Mouse (Mus musculus): ENCODE data around the gene Ppp4r3b. TPM values are rescaled to one million over a fixed set of nuclear protein-coding genes. Genes with fewer than 3 reads are reported as not detected.

Ppp4r3b gene
- total RNA-seq (2021) (100 to 1,000 TPM in 1 of 2 experiments, 10 to 100 TPM in 1; 80.0 to 117 TPM), polyA plus RNA-seq (2012; rRNA removed) (4.3 and 4.4 TPM in 2 replicates)
- long read RNA-seq, full-length matches to known transcripts = 11 of 18 reads
- long read RNA-seq, partial matches to known transcripts = 2 of 18 reads
- long read RNA-seq, other reads (novel, unspliced or antisense) = 5 of 18 reads

DNA sequence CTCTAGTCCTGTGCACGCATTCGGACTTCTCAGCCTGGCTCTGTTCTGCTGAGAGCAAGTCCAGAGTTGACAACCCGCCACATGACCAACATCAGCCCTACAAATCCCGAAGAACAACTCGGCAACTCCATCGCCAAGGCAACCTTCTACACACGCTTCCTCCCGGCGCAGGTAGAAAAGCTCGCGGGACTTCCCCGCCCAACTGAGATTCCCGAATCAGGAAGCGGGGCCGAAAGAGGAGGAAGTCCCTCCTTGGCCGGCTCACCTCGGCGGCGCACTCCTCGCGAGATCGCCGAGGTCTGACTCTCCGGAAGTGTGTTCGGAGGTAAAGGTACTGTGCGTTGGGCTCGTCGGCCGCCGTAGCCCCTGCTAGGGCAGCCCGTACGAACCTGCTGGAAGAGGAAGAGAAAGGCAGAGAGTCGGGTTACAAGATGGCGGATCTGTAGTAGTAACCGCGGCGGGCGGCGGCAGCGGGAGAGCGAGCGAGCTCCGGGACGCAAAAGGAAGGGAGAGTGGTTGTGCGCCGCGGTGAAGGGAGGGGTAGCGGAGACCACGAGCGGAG lies at the start of gene Ppp4r3b:
TSS of gene Ppp4r3b (plus strand) at position 328 of the 562 bp plus-strand sequence.
- peak; percentile 99 for DNase-seq

DNA sequence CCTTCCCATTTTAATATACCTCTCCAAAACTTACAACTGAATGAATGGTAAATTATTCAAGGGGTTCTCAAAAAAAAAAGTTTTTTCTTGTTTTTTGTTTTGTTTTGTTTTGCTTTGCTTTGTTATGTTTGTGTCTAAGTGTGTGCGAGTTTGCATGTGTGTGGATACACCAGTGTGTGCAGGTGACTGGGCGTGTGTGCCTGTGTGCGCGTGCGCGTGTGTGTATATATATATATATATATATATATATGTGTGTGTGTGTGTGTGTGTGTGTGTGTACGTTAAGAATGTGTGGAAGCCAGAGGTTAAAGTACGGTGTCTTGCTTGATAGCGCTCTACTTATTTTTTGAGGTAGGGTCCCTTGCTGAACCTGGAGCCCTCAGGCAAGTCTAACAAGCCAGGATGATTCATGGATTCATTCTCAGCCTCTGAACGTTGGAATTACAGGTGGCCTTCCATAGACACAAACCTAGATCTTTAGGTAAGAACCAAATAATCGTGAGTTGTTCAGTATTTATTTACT lies 42.8 kb upstream of the Ppp4r3b start:
- DNase-seq = no peak

DNA sequence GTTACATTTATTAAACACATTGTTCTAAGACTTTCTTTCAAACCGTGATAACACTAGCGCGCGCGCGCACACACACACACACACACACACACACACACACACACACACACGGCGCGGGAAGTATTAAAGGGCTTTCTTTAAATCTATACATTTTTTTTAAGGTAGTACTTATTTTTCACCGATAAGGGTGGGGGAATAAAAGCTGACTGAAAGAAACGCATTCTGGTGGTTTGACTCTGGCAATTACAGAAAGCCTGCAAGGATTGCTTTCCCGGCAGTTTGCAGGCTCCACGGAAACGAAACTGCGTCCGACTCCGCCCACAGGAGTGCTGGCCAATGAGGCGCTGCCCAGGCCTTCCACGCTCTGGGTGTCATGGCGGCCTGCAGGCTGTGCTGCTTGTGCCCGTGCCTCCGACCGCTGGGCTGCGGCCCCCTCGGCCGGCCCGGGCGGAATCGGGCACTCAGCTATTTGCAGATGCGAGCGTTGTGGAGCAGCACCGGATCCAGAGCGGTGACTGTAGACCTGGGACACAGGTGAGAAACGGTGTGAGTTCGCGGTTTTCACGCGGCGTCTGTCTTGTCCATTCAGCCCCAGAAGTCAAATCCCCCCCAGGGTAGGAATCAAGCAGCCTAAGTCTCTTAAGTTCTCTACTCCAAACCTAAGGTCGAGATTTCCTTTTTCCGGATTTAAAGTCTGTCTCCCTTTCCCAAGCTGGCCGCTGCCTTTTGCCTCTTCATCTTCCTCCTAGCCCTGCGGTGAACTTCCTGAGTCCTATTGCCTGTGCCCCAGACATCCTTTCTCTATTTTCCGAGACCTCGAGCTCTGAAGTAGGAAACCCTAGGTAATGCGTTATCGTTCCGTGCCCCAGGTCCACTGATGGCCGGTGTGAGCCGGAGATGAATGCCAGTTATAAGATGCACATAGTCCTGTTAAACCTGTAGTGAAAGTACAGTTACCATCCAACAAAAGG lies 42.0 kb upstream of the Ppp4r3b start, which contains the start of gene Pnpt1:
TSS of gene Pnpt1 (plus strand) at position 360 of the 971 bp plus-strand sequence.
- peak; percentile 96 for DNase-seq

DNA sequence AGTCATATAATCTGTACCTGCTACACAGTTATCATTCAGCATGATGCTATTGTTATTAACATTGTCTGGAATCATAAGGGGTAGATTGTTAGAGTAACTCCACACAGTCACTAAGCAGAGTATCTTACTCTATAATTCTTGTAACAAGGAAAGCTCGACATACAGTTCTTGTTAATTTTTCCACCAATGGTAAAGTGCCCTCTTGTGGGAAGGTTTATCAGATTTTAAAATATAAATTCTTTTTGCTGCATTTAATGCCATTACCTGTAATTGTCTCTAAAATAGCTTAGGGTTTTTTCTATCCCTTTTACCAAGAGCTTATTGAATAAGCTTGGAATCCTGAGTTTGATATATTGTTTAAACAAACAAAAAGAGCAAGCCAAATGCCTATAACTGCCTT lies 32.0 kb upstream of the Ppp4r3b start:
- DNase-seq = no peak

DNA sequence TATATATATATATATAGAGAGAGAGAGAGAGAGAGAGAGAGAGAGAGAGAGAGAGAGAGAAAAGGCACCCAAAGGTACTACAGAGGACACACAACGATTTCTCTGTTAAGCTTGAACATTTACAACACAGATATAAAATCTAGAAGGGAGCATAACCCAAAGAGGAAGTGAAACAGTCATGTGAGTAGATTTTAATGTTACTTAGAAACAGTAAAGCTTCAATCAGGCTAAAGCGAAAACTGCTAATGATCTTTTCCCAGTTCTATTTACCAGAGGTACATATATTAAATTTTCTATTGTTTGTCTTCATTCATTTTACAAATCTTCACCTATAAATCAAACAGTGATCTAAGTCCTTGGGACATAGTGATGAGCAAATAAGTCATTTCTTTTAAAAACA lies 23.8 kb upstream of the Ppp4r3b start:
- DNase-seq = no peak

DNA sequence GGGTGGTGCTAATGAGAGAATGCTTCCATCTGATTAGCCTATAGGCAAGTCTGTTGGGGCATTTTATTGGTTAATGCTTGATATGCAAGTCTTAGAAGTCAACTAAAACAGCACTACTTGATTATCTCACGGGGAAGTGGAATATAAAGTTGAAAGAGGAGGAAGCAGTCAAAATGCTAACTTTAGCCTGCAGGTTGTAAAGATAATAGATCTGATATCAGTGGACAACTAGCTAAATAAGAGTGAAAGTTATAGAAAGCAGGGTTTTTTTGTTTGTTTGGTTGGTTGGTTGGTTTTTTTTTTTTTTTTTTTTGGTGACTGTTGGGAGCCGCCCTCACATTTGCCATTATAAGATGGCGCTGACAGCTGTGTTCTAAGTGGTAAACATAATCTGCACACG lies 9.1 kb upstream of the Ppp4r3b start:
- DNase-seq = no peak

DNA sequence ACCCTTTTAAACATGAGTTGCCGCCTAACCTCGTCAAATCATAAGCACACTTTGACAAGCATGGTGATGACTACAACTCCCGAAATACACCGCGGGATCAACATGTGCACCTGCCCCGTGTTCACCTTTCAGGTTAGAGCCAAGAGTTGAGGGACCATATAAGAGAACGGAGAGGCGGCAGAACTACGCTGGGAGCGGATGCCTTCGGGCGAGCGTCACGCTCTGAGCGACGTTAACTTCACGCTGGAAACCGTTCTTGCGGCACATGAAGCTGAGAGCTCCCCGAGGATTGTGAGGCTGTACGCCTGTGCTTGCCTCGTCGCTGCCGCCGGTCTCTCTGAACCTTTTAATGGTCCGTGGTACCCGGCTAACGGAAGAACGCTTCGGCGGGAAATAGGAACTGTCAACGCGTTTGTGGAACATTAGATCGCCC lies 715 bp upstream of the Ppp4r3b start:
- peak; percentile 60 for DNase-seq

DNA sequence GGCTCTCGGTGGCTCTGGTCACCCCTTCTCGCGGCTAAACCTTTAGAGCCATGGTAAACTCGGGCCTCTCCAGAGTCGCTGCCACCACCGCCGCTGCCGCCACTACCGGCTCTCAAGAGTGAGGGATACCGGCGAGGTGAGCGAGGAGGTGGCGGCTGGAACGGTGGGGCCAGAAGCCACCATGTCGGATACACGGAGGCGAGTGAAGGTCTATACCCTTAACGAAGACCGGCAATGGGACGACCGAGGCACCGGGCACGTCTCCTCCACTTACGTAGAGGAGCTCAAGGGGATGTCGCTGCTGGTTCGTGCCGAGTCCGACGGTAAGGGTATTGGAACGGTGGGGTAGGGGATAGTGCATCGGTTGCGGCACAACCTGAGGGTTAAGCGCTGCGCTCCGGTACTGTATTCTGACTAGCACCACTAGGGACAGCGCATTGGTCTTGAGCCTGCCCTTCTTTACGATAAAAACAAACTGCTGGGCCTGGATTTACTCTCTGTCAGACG lies 488 bp downstream of the Ppp4r3b start:
- DNase-seq = peak; percentile 71

DNA sequence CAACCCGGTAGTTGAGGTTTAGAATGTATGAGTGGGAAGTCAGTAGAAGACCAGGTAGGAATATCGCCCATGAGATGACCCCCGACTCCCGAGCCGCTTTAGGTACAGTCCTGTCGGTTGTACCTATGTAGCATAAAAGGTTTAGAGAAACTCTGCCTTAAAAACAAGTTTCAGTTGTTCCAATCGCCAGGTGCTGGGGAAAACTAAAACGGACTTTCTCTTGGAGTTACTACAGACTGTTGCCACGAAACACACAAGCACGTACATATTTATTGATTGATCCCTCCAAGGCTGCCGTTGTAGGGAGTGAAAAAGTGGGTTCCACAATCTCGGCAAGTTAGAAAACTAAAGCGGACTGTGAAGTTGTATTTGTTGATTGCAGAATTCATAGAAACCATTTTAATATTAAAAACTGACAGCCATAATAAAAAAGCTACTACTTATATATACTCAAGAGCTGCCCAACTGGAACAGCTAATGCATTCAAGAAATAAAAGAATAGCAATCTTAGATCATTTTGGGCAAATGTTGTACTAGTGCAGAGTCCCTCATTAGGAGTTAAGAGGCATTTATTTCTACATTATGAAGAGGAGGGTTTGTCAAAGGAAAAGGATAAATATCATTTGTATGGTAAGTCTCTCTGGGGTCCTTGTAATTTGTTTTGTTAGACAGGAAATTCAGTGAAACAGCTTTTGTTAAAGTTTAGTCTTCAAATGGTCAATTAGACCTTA lies 1.2 kb downstream of the Ppp4r3b start:
- no peak for DNase-seq

DNA sequence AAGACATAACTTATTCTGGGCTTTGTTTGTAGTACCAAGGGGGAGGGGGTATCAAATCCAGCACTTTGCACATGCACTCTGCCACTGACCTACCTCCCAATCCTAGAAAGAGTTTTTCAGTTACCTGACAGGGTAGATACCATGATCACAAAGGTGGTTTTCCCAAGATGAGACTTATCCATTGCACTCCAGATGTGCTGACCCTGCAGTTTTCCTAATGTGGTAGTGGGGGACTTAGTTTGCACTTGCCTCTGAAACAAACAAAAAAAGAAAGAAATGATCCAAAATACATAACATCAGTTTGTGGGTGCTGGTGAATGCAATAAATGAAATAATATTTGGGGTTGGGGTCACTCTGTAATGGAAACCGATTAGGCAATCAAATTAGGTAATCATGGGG lies 6.6 kb downstream of the Ppp4r3b start:
- no peak for DNase-seq

DNA sequence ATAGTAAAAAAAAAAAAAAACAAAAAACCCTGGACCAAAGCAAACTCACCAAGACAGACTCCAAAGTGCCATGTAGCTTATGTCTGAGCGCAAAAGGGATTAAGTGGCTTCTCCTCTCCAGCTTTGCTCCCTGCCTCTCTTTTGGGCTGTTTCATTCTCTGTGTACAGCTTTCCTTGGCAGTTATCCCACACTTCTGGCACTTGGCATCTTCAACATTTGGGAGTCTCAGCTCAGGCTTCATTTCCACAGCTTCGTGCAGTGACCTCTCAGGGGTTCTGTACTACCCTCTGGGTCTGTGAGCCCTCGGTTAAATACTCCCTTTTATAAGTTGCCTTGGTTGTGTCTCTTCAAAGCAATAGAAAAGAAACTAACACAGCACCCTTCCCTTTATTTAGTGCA lies 8.0 kb downstream of the Ppp4r3b start:
- peak; percentile 16 for DNase-seq

DNA sequence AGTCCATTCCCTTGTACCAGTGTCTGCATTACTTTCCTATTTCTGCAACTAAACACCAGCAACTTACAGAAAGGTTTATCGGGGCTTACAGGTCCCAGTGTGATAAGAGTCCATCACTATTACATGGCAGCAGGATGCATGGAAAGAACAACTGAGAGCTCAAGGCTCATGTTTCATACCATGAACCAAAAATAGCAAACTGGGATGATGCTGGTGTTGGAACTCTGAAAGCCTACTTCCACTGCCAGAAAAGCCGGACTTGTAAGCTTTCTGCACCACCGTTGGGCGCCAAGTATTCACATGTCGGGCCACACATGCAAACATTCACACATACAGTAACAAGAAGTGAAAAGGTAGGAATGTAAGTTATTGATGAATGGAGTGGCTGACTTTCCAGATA lies 9.1 kb downstream of the Ppp4r3b start:
- DNase-seq = no peak

DNA sequence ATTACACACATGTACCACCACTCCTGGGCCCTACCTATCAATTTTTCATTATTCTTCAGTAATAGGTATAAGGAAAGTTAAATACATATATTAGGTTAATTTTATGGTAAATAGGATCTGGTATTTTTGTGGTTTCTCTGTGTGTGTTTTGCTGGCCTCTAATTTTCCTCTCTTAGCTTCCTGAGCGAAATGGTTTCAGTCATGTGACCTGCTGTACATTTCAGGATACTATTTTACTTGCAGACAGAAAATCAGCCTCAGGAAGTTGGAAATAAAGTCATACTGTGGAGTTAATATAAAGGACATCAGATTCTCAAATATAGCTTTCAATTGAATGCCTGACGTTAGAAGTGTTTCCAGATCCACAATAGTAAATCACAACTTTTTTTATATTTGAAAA lies 16.3 kb downstream of the Ppp4r3b start:
- no peak for DNase-seq

DNA sequence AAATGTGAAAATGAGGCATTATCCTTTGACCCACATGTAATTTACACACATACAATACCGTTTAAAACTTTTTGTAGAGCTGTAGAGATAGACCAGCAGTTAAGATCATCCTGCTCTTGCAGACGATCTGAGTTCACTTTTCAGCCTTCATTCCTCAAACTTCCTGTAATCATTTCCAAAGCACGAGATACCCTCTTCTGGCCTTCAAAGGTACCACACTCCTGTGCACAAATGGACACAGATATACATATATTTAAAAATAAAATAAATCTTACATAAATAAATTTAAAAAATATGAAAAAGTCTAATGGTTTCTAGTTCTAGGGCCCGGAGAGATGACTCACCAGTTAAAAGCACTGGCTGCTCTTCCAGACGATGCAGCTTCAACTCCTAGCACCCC lies 31.0 kb downstream of the Ppp4r3b start:
- no peak for DNase-seq

DNA sequence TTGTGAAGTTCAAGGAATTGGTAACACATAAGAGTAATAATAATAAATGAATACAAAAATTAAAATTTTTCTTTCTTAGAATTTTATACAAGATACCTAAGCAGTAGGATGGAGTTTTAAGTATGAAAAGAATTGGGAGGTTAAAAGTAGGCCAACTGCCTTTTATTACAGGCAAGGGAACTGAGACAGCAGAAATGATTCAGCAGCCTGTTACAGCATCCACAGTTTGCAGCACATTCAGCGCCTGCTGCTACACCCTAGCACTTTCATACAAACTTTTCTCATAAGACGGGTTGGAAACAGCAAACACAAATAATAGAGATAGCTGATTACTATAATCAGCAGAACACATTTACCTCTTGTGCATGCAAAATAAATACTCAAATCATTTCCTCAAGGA lies 37.1 kb downstream of the Ppp4r3b start:
- DNase-seq = no peak

DNA sequence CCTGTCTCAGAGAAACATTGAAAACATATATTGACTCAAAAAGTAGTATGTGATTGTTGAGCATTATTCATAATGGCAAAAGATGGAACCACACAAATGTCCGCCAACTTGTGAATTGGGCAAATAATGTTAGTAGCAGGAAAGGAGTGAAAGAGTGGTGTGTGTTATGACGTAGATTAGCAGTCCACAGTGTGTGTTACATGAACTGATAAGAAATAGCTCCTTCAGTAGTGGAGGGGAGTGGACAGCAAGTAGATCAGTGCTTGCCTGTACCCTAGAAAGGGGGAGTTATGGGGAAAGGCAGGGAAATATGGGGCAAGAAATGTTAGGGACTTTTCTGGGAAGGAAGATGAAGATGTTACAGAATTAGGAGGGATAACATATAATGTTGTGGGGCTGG lies 43.5 kb downstream of the Ppp4r3b start:
- DNase-seq = no peak

DNA sequence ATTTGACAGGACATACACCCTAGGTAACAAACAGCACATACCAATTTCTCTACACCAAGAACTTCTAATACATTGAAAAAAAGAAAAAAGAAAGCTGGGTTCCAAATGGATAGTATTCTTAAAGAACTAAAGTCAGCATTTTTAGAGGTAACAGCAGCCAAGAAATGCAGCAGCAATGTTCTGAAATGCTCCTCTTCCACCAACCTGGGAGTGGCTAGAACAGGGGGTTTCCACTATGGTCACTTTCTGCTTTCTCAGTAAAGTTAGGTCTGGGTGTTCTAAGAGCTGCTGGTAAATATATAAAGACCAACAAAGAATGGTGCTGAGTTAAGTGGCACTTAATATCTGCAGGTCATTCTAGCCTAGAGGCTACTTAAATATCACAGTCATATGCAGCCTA lies 46.4 kb downstream of the Ppp4r3b start:
- DNase-seq = no peak

DNA sequence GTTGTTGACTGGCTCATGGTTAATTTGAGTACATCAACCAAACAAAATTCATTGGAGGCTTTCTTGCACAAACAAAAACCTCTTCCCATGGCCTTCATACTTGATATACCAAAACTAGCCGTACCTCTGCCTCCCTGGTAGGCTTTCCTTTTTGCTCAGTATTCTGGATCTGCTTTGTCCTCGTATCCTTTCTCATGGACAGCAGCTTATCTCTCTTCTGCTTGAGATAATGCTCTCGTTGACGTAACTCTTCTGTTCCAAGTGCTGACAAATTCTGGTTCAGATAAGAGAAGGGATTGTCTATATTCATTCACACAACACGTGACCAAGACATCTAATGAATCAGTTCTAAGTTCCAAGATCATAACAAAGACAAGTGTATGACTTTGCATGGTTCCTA lies 49.6 kb downstream of the Ppp4r3b start:
- DNase-seq = no peak

DNA sequence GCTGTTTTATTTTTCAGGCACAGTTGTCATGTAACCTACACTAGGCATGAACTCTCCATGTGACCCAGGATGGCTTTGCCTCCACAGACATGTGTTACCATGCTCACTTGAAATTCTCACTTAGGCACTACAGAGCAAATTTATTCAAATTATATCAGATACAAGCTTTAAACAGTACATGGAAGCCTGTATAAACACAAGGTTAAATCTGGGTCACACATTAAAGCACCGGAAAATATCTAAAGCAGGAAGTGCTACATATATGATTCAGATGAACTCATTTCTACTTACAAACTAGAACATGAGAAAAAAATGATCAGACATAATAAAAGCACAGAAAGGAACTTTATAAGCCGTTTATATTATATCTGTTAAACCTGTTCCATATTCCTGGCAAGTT lies 52.1 kb downstream of the Ppp4r3b start:
- DNase-seq = no peak

DNA sequence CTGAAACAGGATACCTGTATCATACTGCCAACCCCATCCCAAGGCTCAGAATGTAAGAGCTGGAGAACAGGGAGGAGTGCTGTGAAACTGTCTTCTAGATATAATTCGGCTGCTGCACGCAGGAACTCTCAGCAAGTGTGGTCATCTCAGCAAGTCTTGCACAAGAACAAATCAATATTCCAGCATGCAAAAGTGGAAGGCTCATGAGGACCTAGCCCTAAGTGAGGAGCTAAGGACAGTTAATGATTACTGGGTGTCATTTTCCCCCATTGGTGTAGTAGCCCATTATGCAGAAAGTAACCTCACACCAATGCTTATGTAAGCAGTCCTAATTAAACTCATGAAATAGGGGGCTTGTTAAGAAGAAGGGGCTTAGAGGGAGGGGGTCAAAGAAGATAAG lies 56.3 kb downstream of the Ppp4r3b start:
- DNase-seq = no peak

DNA sequence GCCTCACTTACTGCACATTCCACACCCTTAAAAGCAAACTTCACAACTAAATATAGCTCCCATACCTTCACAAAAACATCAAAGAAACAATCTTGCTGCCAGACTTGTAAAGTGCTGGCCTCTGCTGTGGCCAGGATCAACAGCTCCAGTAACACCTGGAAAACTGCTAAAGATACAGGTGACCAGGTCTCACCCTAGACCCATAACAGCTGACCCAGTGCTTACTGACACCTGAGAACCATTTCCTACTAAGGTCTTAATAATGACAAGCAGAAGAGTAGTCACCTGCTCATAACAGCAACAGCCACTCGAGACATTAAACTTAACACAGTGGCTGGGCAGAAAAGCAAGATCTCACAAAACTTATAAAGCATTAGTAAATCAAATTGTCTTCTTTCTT lies 60.9 kb downstream of the Ppp4r3b start:
- DNase-seq = no peak

DNA sequence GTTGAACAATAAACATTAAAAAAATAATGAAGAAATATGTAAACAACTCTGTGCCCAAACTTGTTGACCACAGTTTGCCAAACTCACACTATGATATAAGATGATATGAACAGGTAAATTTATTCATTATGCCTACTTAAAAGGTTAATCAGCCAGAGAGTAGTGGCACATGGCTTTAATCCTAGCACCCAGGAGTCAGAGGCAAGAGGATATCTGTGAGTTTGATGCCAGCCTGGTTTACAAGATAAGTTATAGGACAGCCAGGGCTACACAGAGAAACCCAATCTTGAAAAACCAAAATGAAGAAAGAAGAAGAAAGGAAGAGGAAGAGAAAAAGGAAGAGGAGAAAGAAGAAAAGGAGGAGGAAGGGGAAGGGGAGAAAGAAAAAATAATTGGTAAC lies 64.7 kb downstream of the Ppp4r3b start:
- DNase-seq = no peak
